Mouse (Mus musculus) thymus, postnatal 4 days (tissue): Measurements from ENCODE around the gene Dlec1.

Experiments used
- DNase-seq: peaks from one replicate; pipeline ENCODE4 v3.0.0; 2021

Dlec1 gene

GRCm38 (mm10) chr9:119090462-119090861 is 11.8 kb upstream of the Dlec1 start:
- no peak for DNase-seq

GRCm38 (mm10) chr9:119091581-119092310 is 10.5 kb upstream of the Dlec1 start:
- DNase-seq: no peak

DNA sequence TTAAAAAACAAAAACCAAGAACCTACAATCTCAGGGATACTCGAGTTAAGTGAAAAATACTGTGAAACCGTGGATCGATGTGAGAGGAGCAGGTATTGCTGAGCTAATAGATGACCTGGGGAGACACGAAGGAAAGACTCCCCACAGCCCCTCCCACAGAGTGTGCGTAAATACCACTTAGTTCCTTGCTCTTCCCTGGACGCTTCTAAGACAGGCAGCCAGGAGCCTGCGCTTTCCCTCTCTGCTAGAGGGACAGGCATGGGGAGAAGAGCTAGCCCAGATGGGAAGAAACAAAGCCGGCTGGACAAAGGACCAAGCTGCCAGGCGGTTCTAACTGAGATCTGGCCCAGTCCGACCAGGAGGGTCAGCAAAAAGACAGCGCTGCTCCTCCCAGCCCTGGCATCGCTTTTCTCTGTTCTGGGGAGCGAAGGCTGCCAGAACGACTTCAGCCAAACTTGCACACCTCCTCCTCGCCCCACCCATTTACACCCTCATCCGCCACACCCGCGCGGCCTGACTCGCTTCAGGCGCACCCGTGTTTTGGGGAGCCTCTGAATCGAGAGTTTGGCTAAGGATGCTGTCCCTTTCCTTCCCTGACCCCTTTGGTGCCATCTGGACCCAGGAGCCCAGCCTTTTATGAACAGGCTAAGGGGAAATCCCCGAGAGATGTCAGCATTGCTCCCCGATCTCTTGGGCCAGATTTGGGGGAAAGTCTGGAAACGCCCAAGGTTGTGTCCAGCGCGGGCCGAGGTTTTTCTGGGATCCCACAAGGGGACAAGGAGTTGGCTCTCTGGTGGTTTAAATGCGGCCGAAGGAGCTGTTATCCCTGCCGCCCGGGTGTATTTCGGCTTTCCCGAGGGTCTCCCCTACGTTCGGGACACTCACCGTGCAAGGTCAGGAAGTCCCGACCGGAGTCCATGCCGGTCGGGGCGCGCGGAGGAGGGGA is 9.5 kb upstream of the Dlec1 start:
- peak; percentile 53 for DNase-seq

- DNase-seq: peak; percentile 40
Observed at GRCm38 (mm10) chr9:119093419-119094295, 8.6 kb upstream of the Dlec1 start, which contains the start of gene Plcd1. Gene Plcd1 (minus strand): TSS chr9:119093502.

GRCm38 (mm10) chr9:119094462-119095109 is 7.7 kb upstream of the Dlec1 start:
- no peak for DNase-seq

GRCm38 (mm10) chr9:119100177-119100898 is 1.9 kb upstream of the Dlec1 start:
- DNase-seq: peak; percentile 71

DNA sequence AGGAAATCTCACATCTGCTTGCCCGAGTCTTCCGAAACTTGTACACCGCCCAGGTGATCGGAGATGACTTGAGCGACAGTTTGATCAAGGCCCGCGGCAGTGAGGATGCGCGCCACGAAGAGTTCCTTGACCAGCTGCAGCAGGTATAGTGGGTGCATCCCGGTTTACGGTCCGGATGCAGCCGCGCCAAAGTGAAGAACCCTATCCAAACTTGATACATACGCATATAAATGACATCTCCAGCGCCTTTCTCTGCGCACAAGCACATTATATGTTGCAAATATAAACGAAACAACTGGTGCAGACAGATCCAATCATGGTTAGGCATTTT is 470 bp downstream of the Dlec1 start:
- DNase-seq: no peak

DNA sequence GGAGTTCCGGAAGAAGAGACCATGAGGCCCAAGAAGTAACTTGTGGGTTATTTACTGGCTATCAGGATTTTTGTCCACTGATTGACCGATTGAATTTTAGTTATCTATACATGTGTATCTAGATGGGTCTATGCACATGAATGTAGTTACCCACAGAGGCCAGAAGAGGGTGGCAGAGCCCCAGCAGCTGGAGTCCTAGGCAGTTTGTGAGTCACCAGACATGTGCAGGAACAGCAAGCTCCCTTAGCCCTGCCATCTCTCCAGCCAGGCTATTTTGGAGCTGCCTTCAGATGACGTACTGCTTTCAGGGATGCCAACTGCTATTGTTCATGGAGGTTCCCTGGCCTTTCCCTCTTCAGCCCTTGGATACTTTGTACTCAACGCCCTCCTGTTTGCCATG is 5.3 kb downstream of the Dlec1 start:
- peak; percentile 51 for DNase-seq

GRCm38 (mm10) chr9:119109685-119110353 is 7.5 kb downstream of the Dlec1 start:
- DNase-seq: no peak

GRCm38 (mm10) chr9:119110640-119111039 is 8.4 kb downstream of the Dlec1 start:
- peak; percentile 18 for DNase-seq

- DNase-seq: no peak
Observed at GRCm38 (mm10) chr9:119114911-119115310, 12.6 kb downstream of the Dlec1 start.

GRCm38 (mm10) chr9:119119409-119120167 is 17.3 kb downstream of the Dlec1 start:
- no peak for DNase-seq

DNA sequence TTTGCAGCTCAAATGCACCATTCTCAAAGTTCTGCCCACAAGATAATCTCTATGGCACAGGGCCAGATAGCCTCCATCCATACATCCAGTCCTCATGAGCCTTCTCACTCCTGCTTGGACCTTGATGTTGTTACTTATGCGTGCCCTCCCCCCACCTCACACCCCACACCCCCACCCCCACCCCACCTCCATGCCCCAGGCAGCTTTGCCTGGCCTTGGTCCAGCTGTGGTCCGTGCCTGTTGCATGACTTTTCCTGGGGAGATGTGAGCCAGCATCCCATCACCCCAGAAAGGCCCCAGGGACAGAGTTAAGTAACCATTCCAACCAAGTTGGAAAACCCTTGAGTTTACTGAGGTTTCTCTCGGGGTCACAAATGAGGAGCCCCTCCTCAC is 17.9 kb downstream of the Dlec1 start:
- DNase-seq: no peak

- DNase-seq: no peak
Observed at GRCm38 (mm10) chr9:119122596-119123369, 20.5 kb downstream of the Dlec1 start.

DNA sequence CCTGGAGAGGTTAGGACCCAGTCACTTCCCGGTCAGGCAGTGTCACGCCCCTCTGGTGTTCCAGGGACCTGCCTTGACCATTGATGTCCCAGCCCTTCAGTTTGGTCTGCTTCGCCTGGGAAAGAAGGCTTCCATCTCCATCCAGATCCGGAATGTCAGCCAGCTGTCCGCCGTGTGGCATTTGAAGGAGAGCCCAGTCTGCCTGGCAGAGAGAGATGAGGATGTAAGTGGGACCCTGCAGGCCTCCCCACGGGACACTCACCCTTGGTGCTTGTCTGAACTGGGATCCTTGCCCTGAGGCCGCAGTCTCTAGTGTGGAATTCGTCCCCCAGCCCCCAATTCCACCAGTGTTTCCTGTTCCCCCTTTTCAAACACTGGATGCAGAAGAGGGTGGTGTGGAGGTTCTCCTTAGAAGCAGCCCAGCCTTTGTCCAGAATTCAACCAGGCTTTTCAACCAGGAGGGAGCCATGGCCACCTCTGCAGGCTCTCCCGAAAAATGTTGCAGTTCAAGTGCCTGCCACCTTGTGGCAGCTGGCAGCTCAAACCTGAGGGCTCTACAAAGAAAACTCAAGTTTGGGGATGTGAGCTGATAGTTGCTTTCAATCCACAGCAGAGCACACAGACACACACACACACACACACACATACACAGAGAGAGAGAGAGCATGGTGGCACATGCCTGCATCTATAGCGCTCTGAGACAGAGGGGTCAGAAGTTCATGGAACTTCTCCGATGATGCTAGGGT is 26.3 kb downstream of the Dlec1 start:
- DNase-seq: no peak

GRCm38 (mm10) chr9:119130692-119131091 is 28.4 kb downstream of the Dlec1 start:
- DNase-seq: no peak

- DNase-seq: no peak
Observed at GRCm38 (mm10) chr9:119138836-119139235, 36.6 kb downstream of the Dlec1 start.

DNA sequence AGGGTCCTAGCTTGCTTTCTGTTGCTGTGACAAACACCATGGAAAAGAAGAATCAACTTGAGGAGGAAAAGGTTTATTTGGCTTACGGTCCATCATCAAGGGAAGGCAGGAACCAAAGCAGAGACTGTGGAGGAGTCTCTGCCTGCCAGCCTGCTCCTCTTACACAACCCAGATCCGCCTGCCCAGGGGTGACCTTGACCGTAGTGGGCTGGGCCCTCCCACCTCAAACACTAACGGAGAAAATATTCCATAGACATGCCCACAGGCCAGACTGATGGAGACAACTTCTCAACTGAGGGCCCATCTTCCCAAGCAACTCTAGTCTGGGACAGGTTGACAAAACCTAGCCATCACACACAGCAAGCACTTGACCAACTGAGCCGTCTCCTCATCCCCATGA is 39.8 kb downstream of the Dlec1 start:
- DNase-seq: no peak

GRCm38 (mm10) chr9:119143372-119143771 is 41.1 kb downstream of the Dlec1 start:
- DNase-seq: no peak
